Mouse (Mus musculus) frontal cortex, postnatal 10 days (tissue): Measurements from ENCODE around the gene Nppb.

ENCODE experiments used
- DNase-seq, 2 experiments: peaks; one replicate each; pipeline ENCODE4 v3.0.0; 2022; ENCODE audit warnings: low spot score in 2 of 2, mixed read lengths in 1 of 2

The Nppb gene

DNA sequence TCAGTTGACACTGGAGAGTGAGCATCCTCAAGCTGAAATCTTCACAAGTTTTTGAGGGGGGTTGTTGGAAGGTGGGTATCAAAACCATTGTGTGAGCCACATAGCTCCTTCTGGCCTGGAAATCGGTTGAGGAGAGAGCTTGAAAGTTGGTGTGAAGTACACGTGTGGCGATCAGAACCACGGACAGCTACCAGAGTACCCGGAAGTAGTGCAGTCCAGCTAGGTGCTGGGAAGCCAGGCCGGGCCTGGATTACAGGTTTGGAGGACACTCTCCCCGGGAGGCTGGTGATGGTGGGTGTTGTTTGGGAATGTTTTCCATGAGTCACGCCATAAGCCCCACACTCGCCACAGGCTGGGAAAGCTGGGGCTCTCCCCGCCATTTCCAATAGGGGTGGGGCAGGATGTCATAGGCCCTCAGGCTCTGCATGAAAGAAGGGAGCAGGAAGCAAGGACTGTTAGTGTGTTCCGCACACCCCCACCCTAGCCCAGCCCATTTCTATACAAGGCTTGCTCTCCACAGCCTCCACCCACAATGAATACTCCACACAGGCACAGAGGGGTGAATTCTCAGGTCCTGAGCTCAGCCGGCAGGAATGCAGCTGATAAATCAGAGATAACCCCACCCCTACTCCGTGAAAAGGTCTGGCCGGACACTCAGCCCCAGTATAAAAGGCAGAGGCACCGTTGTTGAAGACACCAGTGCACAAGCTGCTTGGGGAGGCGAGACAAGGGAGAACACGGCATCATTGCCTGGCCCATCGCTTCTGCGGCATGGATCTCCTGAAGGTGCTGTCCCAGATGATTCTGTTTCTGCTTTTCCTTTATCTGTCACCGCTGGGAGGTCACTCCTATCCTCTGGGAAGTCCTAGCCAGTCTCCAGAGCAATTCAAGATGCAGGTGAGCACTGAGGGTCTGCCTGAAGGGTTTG, at the start of gene Nppb:
Nppb (plus strand) TSS at position 584 of the 928 bp plus-strand sequence.
- DNase-seq: no peak

DNA sequence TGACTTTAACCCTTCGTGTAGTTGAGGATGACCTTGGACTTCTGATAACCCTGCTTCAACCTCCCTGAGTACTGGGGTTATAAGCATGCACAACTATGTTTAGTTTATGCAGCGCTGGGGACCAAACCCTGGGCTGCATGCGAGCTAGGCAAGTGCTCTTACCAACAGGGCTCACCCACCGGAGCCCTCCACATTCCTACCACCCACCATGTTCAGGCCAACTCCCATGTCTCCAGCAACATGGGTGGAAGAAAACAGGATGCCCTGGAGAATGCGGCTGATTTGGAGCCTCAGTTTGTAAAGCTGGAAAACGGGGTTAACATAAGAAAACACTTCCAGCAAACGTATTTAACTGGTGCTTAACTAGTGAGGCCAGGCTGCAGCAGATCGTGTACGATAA, 49.7 kb upstream of the Nppb start:
- no peak for DNase-seq

DNA sequence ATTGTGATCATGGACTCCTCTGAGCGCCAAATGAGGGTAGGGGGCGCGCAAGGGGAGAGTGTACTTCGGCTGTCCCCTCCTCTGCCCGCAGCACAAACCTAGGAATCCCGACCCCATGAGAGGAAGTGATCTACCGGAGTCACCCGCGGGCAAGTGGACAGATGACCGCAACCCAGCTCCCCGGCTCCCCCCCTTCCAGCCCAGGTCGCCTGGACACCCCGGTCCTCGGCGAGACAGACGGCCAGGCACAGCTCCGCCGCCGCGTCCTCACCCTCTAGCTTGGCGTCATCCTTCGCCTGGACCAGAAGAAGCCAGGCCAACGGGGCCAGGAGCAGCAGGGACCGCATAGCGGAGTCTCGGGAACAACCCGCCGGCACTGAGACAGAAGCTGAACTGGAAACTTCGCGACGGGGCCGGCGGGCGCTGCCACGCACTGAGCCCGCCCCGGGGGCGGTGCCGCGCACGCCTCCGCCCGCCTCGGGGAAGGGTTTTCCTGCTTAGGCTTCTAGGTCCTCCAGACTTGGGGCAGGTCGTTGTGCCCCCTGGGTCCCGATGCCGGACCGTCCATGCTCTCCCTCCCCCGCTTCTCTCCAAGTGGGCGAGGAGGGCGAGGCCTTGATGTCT, 49.1 kb upstream of the Nppb start, which contains the start of gene Plod1:
Plod1 (minus strand) TSS at position 437 of the 624 bp plus-strand sequence.
- peak; percentile 65 to 74 for DNase-seq

DNA sequence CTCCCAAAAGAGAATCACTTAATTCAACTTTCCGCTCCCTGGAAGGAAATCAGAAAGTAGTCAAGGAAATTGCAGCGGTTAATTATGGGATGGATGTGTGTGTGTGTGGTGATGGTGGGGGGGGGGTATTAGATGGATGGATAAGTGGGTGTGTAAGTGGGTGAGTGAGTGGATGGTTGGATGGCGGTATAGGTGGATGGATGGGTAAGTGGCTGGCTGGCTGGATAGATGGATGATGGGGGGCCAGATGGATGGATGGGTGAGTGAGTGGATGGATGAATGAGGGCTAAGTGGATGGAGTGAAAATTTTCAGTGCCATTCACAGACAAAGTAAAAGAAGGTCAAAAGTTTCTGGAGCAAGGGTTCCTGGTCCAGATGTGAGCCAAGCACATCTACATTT, 48.6 kb upstream of the Nppb start:
- DNase-seq: no peak

DNA sequence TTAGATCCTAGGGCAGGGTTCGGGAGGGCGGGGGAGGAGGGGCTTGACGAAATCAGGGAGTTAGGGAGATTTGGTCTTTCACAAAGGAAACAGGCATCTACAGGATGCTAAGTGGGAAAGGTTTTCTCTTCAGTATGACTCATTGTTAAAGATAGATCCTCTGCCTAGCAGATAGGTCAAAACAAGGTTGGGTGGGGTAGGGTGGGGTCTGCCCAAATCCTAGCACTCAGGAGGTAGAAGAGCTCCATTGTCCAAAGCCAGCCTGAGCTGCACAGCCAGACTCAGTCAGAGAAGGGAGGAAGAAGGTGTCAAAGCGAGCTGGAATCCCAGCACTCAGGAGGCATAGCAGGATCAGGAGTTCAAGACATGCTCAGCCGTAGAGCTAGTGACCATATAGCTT, 48.1 kb upstream of the Nppb start:
- no peak for DNase-seq

DNA sequence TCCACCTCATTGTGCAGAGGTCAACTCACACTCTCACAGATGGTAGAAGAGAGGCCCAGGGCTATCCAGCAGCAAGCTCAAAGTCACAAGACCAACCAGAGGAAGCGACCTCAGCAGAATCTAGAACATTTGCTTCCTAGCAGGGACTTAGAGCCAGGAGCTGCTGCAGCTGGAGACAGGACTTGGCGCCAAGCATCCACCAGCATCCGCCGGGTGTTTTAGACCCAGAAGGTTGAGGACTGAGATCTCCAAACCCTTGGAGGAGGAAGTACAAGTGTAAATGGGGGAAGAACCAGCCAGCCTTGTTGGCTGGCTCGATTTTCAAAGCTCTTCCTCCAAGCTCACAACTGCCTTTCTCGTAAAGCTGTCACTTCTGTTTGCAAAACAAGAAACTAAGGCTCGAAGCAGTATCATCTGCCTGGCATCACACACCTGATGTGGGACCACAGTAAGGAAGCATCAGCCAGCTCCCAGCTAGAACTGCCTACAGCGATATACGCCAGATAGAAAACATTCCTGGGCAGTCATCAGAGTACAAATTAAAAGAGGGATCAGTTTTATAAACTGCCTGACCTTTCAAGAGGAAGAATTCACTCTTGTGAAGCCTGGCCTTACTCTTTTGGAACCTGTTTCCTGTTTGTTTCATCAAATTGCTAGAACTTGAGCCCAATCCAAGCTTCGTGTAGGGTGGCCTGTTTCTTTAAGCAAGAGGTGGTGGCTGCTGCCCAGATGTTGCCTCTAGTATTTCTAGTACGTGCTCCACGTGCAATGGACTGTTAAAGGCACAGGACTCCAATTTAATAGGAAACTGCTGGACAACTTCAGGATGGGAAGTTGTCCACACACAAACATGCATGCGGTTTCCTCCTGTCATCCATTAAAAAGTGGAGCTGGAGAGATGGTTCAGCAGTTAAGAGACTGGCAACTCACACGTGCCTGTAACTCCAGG, 47.2 kb upstream of the Nppb start:
- DNase-seq: no peak

DNA sequence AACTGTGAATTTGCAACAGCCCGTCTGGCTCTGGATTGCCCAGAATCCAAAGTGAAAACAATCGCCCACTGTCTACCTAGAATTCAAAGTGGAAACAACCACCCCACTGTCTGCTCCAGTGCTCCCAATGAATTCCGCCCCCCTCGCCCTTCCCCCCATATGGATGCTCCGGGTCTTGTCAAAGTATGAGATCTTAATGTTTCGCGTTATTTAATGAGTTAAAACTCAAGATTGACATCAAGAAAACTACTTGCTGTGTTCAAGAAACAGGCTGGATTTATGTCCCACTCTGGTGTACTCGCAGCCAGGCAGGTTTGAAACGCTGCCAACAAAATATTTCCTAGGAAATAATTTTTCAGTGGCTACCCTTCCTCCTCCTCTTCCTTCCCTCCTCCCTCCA, 45.5 kb upstream of the Nppb start:
- no peak for DNase-seq

DNA sequence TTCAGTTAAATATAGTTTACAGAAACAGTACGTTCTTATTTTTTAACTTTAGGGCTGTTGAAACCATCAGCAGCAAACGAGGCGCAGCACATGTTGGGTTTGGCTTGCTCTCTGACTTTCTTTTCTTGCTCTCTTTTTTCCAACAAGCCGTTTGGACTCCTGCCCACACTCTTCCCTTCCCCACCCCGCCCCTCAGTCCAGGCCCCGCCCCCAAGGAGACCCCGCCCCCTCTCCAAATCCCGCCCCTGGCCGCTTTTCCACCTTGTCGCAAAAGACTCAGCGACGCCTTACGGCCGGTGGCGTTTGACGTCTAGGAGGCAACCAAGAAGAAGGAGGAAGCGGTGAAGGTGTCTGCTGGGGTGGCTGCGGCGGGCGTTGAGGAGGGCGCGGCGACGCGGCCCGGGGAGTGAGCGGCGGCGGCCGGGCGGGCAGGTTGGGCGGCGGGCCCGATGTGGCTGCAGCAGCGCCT, 45.0 kb upstream of the Nppb start, which contains the start of gene 2510039O18Rik:
2510039O18Rik (plus strand) TSS at position 320 of the 469 bp plus-strand sequence.
- peak; percentile 73 to 85 for DNase-seq

DNA sequence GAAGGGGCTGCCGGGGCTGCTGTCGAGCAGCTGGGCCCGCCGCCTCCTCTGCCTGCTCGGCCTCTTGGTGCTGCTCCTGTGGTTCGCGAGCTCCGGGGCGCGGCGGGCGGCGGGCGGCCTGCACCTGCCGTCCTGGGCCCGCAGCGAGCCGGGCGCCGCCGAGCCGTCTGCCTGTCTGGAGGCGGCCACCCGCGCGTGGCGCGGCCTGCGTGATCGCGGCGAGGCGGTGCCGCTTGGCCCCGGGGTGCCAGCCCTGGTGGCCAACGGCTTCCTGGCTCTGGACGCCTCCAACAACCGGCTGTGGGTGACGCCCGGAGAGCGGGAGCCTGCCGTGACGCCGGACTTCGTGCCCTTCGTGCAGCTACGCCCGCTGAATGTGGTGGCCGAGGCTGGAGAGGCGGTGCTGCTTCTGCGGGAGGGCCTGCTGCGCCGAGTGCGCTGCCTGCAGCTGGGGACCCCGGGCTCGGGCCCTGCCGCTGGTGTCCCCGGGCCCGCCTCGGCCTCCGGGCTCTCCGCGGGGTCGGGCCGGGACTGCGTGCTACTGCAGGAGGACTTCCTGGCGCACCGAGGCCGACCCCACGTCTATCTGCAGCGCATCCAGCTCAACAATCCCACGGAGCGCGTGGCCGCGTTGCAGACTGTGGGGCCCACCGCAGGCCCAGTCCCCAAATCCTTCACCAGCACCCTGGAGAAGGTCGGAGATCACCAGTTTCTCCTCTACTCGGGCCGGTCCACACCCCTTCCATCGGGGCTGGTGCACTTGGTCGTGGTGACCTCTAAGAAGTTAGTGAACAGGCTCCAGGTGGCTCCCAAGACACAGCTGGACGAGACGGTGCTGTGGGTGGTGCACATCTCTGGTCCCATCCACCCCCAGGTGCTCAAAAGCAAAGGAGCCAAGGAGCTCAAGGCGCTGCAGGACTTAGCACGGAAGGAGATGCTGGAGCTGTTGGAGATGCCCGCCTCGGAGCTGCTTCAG, 44.3 kb upstream of the Nppb start:
- no peak for DNase-seq

DNA sequence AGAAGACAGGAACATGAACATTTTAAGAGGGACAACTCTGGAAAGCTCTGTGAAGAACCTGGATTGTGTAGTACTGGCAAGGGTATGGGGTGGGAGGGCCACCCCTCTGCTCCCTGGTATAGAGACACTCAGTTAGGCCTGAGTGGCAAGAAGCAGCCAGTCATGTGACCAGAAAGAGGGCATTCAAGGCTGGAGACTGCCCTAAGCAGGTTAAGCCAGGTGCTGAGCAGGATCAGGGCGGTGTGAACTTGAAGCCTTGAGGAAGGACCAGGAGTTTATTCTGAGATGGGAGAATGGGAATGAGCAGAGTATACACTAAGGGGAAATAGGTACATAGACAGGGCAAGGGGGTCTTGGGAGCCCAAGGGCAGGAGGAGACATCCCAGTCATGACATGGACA, 42.6 kb upstream of the Nppb start:
- no peak for DNase-seq

DNA sequence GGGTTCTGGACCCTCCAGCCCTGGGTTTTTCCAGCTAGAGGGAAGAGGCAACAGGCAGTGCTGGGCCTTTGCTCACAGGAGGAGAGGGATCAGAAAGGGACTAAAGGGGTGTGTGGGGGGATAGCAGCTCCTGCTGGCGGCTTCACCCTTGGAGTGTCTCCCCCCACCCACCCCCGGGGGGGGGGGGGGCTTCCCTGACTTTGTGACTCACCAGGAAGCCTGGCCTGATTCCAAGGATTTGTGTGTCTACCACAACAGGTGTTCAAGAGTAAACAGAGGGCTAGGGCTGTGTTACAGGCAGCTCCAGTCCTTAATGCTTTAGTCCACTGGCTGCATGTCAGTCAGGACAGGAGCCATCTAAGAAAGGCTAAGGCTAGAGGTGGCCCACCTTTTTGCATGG, 38.1 kb upstream of the Nppb start:
- DNase-seq: no peak

DNA sequence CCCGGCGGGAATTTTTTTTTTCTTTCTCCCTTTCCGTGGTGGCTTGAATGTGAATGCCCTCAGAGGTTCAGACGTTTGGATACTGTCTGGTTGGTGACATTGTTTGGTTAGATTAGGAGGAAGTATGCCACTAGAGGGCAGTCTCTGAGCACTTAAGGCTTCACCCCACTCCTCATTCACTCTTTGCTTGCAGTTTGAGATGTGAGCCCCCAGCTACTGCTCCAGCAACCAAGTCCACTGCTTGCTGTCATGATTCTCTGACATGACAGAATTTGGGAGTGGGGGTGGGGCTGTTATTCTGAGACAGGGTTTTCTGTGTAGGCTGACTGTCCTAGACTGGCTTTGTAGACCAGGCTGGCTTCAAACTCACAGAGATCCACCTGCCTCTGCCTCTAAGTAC, 32.0 kb upstream of the Nppb start:
- DNase-seq: no peak

DNA sequence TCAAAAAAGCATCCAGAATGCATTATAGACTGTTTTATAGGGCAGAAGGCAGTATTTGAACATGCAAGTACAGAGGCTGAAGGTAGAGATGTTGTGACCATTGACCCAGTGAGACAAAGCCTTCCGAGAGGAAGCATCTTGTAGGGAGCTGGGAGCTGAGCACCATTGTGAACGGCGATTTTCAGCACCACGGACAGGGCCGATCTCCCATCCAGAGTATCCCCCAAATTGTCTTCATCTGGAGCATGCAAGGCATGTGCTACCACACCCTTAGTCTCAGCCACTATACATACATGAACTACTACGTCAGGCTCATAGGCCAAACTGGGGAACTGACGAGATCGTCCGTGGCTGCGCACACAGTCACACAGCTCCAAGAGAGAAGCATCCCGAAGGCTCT, 28.4 kb upstream of the Nppb start:
- DNase-seq: no peak

DNA sequence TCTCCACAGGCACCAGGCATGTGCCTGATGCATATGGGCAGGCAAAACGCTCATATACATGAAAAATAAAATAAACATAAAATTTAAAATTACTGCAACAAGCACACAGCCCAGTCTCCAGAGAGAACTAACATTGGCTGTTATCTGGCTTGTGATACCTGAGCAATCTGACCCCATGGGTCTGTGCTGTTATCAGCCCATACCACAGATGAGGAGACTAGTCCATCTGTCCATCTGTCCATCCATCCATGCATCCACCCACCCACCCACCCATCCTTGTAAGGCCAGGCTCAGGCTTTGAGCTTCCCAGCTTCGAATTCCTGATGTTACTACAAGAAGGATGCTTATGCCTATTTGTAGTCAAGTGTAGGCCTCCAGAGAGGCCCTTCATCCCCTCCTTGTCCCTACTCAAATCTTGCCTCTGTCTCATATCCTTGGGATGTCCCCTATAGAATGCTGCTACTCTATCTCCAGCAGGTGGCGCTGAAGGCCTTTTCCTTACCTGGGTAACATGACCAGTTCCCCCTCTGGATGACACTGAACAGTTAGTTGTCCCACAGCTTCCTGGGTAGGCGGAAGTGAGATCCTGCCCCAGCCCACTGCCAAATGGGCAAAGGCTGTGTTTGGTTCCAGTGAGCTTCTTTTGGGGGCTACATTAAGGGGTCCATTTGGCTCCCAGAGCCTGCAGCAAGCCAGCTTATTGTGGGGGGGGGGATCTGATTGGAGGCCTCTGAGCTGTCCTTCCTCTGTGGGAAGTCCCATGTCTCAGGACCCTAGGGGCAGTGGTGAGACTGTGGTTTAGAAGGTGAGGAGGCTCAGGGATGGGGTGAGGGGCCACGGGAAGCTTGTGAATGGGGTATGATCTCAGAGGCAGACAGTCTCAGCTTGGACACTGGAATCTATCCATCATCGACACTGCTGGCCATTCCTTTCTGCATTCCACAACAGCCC, 25.4 kb upstream of the Nppb start:
- peak in 1 of 2 experiments; percentile 51 for DNase-seq

DNA sequence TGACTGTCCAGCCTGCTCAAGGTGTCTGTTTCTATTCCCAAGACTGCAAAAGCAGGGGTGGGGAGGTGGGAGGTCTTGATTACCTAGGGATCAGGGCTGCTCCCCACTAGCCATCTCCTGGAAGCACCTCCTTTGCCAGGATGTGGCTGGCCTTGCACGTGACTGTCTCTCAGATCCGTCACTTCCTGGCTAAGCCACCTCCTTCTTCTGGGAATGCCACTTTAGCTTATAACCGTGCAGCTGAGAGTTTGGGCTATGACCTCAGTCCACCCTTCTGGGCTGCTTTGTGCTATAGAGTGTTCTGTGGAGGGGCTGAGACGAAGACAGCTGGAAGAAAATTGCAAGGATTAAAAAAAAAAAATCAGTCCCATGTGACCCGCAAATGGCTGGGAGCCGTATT, 22.8 kb upstream of the Nppb start:
- no peak for DNase-seq

DNA sequence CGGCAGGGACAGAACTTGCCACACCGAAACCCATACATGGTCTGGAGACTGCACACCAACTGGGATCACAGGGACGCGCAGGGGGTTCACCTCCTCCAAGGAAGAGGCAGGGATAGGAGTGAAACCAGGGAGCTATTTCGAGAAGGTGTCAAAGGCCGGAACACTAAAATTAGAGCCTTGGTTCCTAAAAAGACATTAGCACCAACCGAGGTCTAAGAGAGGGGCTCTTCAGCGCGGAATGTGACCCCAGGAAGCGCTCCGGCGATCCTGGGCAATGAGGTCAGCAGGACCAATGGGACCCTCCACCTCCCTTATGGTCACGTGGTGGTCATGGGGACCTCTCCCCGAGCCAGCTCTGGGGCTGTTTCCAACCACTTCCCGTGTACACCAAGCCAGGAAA, 22.0 kb upstream of the Nppb start:
- no peak for DNase-seq

DNA sequence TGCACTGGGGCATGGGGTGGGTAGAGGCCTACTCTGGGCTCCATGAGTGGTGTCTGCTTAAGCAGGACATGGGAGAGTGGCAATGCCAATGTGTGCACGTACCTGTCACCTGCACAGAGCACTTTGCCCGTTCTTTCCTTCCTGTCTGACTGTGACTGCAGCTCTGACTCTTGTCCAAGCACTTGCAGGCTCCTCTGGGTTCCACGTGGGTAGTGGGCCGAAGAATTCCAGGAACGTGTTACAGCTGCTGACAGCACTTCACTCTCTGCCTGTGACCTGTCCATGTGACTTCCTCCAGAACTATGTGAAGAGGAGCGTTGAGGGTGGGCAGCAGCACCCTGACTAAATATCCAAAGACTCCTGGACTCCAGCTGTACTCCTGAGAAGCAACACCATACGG, 19.9 kb upstream of the Nppb start:
- DNase-seq: no peak

DNA sequence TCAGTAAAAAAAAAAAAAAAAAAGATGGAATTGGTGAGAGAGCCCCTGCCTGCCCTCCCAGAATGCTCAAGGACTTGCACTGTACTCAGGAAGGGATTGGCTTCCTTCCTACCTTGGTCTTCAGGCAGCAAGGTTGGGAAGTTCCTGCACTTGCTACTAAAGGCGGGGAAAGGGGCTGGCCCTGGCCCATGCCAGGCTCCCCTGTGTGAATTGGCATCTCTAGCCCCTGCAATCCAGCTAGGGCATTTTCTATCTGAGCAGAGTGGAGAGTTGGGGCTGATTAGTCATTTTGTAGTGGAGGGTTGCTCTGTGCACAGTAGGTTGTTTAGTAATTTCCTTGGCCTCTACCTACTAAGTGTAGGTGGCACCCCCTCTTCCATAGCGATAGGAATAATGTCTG, 16.8 kb upstream of the Nppb start:
- no peak for DNase-seq

DNA sequence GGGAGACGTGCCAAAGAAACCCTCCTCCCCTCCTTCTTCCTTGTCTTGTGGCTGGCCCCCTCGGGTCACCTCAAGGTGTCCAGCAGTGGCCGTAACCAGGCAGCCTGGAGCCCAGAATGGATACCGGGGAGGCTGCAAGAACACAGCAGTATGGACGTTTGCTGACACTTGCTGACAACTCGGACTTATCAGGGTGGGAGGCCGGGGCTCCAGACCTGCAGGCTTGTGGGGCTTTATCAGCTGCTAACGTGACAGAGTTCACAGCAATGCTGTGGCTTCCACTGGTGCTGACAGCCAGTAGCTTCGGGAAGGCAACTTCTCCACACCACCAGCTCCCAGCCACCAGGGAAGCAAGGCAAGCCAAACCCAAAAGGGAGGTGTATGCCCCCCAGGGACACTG, 16.3 kb upstream of the Nppb start:
- no peak for DNase-seq
